Mouse (Mus musculus) layer of hippocampus, adult 8-10 months (tissue): Measurements from ENCODE around the gene Fbxl15. TPM values are rescaled to one million over a fixed set of nuclear protein-coding genes. Genes with fewer than 3 reads are reported as not detected.

Experiments
- DNase-seq, 2 experiments: peaks; one replicate each; pipeline ENCODE4 v3.0.0; 2022; ENCODE audit warnings: low spot score in 2 of 2
- total RNA-seq, 4 experiments: library from RNA; stranded (reverse); gene quantifications; 2 replicates each; pipeline ENCODE4 v1.2.4; 2022

Fbxl15 gene
- total RNA-seq, 4 experiments from 2014 or later = 22.9 to 29.3 (median 25.8) TPM

DNA sequence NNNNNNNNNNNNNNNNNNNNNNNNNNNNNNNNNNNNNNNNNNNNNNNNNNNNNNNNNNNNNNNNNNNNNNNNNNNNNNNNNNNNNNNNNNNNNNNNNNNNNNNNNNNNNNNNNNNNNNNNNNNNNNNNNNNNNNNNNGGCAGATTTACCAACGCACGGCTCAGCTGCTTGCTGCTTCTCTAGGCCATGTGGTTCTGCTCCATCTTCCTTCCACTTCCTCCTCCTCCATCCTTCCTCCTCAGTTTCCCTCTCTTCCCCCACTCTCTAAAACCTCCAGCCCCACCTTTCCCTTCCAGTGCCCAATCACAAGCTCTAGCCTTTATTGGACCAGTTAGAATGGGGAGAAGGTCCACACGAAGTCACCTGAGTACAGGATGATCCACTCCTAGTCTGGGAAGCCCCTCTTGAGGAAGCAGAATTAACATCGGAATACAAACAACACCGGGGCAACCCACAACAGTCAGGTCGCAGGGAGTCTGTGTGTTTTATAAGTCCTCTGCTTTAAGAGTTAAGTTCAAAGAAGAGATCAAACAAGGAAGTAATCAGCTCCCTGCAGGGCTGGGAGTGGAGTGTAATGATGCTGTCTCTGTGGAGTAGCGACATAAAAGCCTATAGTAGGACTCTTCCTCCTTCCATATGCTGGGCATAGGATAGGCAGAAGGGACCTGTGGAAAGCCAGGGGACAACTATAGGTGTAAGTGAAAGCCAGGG is 16.9 kb downstream of the Fbxl15 start:
- no peak for DNase-seq

DNA sequence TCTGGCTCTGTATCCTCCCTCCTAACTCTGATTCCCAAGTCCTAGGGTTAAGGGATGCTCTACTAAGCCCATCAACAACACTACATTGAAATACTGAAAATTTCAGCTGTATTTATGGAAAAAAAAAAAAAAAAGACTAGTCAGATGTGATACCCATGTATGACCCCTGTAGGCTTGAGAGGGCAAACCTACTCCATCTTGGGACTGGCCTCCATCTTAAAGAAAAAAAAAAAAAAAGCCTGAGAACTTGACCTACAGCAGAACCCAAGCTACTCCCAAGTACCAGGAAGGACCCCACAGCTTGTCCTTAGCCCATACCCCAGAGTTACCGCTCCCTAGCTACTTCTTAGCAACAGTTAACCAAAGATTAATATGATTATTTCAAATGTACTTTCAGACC is 19.2 kb downstream of the Fbxl15 start:
- DNase-seq = no peak

DNA sequence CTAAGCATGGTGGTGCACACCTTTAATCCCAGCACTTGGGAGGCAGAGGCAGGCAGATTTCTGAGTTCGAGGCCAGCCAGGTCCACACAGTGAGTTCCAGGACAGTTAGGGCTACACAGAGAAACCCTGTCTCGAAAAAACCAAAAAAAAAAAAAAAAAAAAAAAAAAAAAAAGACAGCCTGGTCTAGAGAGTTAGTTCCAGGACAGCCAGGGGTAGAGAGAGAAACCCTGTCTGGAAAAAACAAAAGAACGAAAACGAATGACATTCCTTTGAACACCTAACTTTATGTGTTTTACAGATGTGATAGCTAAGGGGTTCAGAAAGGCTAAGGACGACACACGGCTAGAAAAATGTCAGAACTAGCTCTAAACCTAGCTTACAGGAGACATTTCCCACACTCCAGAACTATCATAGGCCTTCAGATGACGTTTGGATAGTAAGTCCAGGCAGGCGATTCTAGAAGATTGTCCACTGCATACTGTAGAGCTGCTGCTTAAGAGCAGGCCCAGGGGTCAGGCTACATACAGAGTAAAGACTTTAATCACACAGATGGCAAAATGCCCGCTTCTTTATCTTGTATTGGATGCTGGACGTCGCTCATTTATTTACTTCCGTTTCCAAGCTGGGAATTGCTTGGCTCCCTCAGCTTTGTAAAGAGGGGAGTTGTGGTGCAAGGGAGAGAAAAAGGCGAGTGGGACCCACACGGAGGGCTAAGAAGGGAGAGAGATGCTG is 20.1 kb downstream of the Fbxl15 start:
- no peak for DNase-seq

DNA sequence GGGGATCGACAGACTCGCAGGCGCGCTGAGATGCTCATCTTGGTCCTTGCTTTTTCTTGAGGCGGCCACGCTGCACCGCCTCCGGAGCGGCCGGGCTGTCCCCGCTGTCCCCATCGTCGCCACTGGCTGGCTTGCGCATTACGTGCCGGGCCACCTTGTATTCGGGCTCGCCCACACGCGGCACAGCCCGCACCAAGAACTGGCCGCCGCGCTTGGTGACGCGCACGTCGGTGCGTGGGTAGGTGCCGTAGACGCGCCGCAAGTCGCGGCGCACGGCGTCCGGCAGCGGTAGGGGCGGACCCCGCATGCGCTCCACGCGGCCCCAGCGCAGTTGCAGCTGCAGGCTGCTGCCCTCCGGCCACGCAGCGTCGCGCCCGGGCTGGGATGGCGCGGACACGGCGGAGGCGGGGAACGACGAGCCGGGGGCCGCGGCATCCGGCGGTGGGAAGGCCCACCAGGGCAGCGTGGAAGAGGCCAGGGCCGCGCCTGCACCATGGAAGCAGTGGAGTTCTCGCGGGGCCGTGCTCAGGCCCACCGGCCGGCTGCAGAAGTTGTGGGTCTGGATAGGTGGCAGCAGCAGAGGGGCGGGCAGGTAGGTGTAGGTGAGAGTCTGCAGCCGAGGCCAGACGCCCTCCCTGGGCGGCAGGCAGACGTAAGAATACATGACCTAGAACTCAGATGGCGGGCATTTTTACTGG is 20.9 kb downstream of the Fbxl15 start:
- DNase-seq = peak; percentile 86 to 88

DNA sequence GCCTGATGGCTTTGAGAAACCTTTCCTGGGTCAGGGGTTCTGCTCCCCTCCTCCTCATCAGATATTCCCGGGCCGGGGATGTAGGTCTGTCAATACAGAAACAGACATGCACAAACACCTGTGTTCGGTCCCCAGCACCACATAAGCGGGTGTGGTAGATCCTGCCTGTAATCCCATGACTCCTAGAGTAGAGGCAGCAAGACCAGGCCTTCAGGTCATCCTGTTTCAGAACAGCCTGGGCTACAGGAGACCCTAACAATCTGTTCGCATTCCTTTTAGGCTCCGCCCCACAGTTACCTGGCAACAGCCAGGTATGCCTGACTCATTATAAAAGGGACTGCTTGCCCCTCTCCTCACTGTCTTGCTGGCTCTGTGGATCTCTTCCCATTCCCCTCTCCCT is 21.6 kb downstream of the Fbxl15 start:
- no peak for DNase-seq

DNA sequence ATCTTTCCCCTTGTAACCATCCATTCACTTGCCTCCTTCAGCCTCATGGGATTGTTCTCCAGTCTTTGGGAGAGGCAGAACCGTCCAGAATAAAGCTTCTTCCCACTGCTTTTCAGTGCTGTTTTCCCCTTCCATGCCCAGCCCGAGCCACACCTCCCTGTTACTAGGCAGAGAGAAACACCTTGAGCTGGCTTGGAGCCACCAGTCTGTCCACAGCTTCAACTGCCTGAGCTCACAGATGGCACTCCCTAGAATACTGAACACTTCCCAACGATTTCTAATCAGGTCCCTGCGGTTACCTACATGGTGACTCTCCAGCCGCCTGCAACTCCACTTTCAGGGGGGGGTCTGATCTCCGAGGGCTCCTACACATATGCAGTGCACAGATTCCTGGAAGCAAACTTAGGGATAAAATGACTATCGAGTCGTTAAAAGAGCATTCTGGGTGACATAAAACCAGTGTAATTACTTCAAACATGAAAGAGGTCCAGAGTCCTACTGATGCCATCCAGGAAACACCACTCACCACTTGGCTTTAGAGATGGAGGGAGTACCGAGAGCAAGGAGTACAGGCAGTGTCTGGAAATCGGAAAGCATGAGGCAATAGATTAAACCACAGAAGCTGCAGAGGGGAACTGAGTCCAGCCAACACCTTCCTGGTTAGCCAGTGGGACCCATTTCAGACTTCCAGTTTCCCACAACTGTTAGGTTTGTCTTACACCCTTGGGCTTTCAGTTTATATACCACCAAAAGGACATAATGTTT is 22.4 kb downstream of the Fbxl15 start, which contains the start of gene 2310034G01Rik:
2310034G01Rik (minus strand) TSS at position 135 of the 765 bp plus-strand sequence.
- DNase-seq = no peak

DNA sequence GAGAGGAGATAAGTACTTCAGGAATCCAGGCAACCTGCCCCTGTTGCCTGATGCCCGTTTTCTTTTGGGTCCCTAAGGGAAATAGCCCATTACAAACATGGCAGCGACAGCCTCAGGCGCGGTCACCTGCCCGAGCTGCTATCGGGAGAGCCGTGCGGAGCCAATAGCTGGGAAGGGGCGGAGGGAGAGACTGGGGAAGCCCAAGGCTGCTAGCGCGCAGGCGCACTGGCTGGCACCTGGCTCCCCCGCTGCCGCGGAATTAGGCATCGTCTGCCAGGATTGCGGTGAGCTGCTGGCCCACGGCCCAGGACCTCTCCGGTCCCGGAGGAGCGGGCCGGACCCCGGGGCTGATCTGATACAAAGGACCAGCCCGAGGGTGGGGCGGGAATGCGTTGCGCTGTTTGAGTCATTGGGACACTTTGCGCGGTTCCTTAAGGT is 28.7 kb downstream of the Fbxl15 start:
- peak; percentile 85 to 87 for DNase-seq

DNA sequence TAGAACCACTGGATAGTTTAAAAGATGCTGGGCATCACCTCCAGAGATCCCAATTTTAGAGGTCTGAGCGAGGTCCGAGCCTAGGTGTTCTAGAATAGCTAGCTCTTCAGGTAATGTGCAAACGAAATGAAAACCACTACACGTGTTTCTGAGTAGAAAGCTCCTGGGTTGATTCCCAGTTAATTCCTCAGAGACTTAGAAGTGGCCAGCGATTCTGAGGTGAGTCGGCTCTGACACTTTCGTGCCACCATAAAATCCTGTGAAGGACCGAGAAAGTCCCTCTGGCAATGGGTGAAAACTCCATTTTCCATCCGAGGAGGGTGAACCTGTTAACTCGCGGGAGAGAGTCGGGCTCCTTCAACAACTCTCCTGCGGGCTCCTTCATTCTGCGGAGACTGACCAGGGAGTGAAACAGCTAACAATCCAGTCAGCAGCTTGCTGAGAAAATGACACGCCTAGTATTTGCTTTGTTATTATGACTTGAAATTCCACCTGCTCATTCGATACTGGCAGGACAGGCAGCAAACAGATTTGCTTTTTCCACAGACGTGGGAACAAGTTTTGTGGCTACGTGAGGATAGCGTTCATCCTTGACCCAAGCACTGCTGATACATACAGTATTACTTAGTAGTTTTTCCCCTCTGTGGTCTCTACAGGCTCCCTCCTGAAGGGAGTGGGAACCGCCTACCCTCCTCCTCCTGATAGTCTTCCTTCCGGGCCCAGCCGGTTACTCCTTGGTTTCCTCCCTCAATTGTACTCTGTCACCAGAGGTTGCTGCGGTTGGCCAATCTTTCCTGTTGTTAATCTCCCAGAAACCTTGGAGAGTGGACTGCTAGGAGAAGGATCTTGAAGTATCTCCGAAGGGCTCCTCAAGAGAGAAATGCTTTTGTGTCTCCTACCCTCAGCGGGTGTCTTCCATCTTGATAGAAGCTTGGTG is 29.6 kb downstream of the Fbxl15 start:
- DNase-seq = no peak

DNA sequence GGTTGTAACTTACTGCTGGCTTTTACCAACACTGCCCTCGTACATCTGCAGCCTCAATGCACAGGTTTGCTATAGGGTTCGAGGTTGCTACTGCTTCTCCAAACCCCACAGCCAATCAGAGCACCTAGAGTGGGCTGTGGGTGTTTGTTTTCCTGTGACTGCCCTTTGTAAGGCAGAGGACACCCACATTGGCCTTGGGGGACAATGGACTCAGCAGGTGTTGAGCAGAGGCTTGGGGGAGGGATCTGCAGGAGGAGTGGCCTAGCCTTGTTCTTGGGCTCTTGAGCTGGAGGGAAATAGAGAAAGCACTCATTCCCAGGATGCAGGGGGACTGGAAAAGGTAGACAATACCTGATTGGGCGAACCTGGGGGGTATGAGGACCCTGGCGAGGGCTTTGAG is 30.4 kb downstream of the Fbxl15 start:
- DNase-seq = no peak

DNA sequence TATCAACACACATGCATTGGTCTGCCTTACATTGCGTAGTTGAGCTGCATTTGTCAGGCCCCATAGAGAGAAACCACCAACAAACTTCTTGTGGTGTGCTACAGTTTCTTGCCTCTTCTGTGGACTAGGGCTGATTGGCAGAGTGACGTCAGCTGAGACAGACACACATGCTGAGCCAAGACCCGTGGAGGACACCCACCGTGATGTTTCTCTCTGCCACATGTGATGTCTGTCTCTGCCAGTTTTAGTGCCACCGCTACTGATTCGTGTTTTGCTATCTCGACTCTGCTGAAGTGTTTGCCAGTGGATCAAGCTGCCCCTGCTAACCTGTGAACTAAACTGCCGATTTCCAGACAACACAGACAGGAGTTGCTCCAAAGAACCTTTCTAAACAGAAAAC is 34.1 kb downstream of the Fbxl15 start:
- DNase-seq = no peak

DNA sequence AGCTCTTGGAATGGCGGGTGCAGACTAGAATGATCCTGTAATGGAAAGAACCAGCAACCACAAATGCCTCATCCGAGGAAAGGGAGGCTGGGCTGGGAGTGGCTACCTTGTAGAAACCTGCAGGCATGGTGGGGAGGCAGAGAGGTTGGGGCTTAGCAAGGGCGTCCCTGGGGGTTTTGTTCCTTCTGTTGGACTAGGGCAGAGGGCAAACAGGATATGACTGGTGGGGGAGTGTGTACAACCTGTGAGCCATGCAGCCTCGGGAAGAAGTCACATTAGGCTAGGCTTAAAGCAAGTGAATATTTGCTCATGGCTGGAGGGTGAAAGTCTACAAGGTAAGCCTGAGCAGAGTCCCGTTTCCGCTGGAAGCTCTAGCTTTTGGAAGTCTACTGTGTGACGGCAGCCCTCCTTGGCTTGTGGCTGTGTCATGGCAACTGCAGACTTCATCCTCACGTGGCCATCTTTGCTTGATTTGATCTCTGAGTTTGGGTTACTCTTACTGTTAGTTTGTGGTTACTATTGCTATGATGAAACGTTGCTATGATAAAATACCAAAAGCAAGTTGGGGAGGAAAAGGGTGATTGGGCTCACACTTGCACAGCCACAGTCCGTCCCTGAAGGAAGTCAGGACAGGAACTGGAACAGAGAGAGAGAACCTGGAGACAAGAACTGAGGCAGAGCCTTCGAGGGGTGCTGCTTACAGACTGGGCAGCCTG is 35.5 kb downstream of the Fbxl15 start:
- DNase-seq = no peak

DNA sequence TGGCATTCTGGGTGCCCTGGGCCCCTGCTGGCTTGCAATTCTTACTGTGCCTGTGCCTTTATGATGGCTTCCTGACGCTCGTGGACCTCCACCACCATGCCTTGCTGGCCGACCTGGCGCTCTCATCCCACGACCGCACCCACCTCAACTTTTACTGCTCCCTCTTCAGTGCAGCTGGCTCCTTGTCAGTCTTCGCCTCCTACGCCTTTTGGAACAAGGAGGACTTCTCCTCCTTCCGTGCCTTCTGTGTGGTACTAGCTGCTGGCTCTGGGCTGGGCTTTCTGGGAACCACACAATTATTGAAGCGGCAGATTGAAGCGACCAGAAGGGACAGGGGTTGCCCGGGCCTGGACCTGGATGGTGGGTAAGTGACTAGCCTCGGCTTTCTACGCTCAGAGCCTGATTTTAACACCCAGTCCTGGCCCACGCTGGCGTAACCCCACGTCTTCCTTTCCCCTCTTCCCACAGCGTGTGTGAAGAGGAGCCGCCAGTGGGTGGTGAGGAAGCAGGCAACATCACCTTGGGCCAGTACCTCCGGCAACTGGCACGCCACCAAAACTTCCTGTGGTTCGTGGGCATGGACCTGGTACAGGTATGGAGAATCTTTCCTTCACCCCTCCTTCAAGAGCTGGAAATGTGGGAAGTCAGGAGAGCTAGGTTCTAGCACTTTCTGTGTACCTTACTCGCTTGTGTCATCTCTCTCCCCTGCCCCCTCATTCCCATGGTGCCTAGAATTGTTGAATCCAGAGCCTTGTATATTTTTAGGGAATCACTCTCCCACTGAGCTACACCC is 40.0 kb downstream of the Fbxl15 start:
- DNase-seq = no peak

DNA sequence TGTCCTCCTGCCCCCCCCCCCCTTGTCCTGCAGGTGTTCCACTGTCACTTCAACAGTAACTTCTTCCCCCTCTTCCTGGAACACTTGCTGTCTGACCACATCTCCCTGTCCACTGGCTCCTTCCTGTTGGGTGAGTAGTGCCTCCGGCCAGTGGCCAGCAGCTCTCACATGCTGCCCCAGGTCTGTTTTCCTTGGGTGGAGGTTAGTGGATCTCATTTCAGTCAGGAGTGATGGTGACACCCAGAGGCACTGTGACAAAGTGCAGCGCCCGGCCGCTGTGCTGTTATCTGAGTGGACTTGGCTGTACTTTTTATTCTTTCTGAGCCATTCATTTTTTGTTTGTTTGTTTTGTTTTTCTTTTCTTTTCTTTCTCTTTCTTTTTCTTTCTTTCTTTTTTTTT is 41.2 kb downstream of the Fbxl15 start:
- DNase-seq = no peak

DNA sequence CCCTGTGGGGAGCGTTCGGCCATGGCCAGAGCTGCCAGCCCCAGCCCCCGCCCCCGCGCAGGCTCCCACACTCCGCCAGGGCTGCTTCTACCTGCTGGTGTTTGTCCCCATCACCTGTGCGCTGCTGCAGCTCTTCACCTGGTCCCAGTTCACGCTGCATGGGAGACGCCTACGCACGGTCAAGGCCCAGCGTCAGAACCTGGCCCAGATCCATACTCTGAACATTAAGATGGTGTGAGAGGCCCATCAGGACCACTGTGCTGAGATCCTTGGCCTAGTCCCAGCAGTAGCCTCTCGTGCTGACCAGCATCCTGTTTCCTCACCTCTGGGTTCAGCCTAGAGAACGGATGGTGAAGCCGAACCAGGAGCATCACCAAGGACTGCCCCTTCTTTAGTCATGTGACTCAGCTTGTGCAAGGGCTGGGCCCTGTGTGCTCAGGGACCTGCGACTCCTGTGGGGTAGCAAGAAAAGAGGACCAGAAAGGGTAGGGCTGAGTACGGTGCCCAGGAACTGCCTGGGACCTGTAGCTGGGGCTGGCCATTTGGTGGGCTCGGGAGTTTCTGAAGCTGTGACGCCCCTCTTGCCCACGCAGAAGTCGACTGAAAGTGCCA is 46.6 kb downstream of the Fbxl15 start:
- DNase-seq = no peak

DNA sequence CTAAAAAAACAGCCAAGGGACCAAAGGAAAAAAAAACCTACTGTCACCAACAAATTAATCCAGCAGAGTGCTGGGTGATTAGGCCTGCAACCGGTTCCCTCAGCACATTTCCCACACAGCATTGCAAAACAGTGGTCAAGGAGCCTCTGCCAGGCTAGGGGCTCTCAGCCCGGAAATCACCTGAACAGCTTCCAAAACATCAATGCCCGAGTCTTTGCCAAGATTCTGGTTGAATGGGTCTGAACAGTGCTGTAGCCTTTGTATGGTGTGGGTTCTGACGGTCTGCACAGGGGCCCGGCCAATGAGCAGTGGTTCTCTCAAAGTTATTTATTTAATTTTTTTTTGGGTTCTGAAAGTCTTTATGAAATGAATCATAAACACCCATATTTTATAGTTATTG is 47.5 kb downstream of the Fbxl15 start:
- peak; percentile 51 to 71 for DNase-seq

DNA sequence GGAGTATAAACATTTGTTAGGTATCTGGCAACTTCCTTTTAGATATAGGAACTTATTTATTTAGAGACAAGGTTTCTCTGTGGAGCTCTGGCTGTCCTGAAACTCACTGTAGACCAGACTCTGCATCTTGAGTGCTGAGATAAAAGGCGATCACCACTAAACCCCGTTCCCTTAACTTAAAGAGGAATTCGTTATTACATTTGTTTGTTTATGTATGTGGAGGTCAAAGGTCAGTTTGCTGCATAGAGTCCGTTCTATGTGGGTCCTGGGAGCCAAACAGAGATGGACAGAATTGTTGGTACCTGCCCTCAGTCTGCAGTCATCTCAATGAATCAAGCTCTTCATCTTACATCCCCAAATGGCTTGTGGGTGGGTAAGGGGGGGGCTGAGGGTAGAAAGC is 47.9 kb downstream of the Fbxl15 start:
- DNase-seq = no peak
